Comparison of ENCODE assay signal across 20 mouse cellular contexts in genomic region chr16:76275166-76275565, GRCm38 (mm10).
DNase-seq lines count a peak whose midpoint lies in the region; ATAC-seq lines count a peak whose summit lies in the region.
"Had no signal": no experiment of that assay in that cellular context is flagged by ENCODE, and none has a peak within 500 bp of the region (broad histone marks: within the 10 kb centered on the region; RNA-seq: fewer than 3 reads in every experiment).

No protein-coding gene starts in this region.

- intact Hi-C loops in left cerebral cortex, postnatal 4 days (cut with DNase I) = no loop called here
- intact Hi-C loops in left cerebral cortex, postnatal 25 days (cut with DNase I) = no loop called here
- intact Hi-C loops in left cerebral cortex, postnatal 36 days (cut with DNase I) = no loop called here

- peak; percentile 92 for ATAC-seq in cerebellum, adult (ENCODE audit: insufficient number of reproducible peaks, low FRiP score, low TSS enrichment)
- ATAC-seq: forebrain, embryonic 13.5 days; liver, embryonic 12.5 days had no signal

- DNase-seq in left cerebral cortex, postnatal 4 days = peak; percentile 46
- DNase-seq in left cerebral cortex, postnatal 25 days (ENCODE audit: low spot score in 2 of 2) = no peak
- DNase-seq in cerebellum, adult 9-10 months = peak; percentile 77
- peak; percentile 30 for DNase-seq in retina, adult 2 months (ENCODE audit: low read depth, low spot score)
- no peak for DNase-seq in ovary, postnatal 36 days (ENCODE audit: low spot score)
- DNase-seq in layer of hippocampus, adult 11-12 months (ENCODE audit: low spot score) = no peak
- DNase-seq in left cerebral cortex, postnatal 36 days (ENCODE audit: low spot score in 2 of 2) = no peak
- DNase-seq: adrenal gland, postnatal 10 days; B cell, adult 2 months; gastrocnemius, postnatal 14 days; heart, adult 2 months; heart, postnatal 36 days; kidney, adult 8-10 months; kidney, postnatal 14 days; lung, adult 2 months; right cerebral cortex, adult 18-20 months; thymus, postnatal 14 days had no signal

Comparison
In these comparisons a context has a peak if more than half of its experiments do, and no peak if none do; other contexts are left out.
1. DNase-seq: peak in left cerebral cortex, postnatal 4 days (single experiment), cerebellum, adult 9-10 months (single experiment) and retina, adult 2 months (single experiment); none in left cerebral cortex, postnatal 25 days (0 of 2), ovary, postnatal 36 days (single experiment), layer of hippocampus, adult 11-12 months (single experiment) and left cerebral cortex, postnatal 36 days (0 of 2).